Mouse (Mus musculus) regulatory T cell (primary cell): ENCODE measurements around the gene Tgfbi.

Experiments used
- in situ Hi-C: fragments of 300-600 bp; cut with MboI, MseI; formaldehyde crosslinking; loops from one replicate; pipeline ENCODE4 v1.15.1; 2025; ENCODE audit warnings: high pct_unique_total_duplicates

Gene Tgfbi

DNA sequence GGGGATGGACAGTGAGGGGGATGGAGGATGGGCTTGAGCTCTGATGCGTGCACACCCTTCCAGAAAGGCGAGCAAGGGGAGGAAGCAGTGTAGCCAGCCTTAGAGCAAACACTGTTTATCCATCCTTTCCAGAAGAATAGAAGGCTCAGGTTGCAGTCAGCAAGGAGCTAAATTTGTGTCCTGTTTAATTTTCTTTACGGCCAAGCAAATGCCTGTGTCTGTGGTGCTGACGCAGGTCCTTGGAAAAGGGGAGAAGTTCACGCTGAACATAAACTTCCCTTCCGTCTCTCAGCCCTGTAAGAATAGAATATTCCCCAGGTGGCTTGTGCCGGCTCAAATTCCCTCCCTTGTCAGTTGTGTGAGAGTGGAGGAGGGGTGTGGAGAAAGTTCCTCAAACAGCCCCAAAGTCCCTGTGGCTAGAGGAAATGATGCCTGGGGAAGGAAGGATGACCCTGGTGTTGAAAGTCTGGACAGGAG is 24.9 kb downstream of the Tgfbi start:
- in situ Hi-C loops = no loop called here

DNA sequence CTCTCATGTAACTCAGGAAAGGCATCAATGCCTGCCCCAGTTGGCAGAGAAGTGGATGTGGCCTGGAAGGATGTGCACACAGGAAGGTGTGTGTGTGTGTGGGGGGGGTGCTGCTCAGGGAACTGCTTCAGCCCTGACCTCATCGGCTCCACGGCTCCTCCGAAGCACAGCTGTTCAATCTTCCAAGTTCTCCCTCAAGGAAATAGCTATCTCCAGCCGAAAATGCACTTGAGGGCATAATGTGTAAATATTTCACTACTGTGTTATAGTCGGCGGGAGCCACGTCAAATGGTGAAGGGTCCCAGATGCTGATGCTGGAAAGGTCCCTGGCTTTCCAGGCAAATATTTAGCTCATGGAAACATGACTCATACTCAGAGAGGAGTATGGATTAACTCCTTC is 25.6 kb downstream of the Tgfbi start:
- in situ Hi-C loops = no loop called here

DNA sequence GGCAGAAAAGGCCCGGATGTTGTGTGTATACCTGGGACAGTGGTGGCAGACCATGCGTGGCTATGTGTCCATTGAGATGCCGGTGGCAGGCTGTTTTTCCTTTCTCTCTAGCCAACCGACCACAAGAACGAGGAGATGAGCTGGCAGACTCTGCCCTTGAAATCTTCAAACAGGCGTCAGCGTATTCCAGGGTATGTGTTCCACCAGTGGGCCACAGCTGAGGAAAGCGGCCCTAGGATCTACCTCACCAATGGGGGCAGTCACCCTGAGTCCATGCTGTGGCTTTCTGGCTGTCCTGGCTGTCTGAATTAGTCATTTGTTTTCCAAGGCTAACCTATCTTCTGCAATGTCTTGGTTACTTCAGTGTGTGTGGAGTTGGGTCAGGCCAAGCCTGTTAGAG is 27.7 kb downstream of the Tgfbi start:
- in situ Hi-C loops = no loop called here

DNA sequence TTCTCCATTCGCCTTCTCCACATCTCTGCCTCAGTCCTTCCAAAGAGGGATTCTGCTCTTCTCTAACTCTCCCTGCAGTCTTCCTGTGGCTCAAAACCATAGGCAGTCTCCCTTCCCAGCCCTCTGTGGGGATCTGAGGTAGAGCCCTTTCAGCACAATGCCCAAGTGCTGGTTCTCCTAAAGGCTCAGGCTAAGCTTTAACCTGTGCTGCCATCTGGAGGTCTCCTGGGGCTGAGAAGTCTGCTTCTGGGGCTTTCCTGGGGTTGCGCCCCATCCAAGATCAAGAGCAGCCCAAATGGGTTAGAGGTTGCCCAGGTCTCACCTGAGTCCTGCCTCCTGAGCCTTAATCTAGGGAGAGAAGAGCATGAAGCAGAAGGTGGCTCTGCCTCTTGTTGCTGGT is 32.4 kb downstream of the Tgfbi start:
- in situ Hi-C loops = loop anchor here (5.0 kb wide), 1 partner anchor 79 kb away; no protein-coding TSS in a partner anchor

DNA sequence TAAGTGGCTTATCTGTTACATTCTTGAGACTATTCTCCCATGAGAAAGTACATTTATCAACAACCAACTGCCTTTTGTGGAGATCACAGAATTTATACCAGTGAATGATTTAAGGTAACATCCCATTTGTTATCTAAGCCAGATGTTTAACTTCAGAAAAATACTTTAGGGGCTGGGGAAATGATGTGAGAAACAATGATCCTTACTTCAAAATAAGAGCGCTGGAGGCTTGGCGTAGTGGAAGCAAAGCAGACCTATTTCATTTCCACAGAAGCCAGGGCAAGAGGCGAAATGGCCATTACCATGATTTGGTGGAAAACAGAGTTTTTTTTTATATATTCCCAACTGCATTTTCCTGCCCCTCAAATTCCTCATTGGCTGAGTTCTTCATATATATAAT is 34.7 kb downstream of the Tgfbi start:
- in situ Hi-C loops = loop anchor here (5.0 kb wide), 1 partner anchor 82 kb away; no protein-coding TSS in a partner anchor

DNA sequence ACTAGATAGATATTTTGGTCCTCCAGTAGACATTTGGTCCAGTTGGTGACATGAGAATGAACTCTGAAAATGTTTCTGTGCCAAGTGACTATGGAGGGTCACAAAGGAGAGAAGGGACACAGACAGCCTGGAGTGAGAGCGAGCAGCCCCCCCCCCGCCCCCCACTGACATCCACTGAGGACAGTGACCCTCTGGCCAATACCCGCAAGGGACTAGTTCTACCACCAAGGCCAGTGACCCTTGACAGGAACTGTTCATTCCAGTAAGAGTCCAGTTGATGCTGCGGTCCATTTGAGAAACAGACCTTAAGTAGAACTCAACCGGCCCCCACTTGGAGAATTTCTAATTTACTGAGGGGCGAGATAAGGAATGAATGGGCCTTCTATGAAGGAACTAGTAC is 36.4 kb downstream of the Tgfbi start:
- in situ Hi-C loops = no loop called here

DNA sequence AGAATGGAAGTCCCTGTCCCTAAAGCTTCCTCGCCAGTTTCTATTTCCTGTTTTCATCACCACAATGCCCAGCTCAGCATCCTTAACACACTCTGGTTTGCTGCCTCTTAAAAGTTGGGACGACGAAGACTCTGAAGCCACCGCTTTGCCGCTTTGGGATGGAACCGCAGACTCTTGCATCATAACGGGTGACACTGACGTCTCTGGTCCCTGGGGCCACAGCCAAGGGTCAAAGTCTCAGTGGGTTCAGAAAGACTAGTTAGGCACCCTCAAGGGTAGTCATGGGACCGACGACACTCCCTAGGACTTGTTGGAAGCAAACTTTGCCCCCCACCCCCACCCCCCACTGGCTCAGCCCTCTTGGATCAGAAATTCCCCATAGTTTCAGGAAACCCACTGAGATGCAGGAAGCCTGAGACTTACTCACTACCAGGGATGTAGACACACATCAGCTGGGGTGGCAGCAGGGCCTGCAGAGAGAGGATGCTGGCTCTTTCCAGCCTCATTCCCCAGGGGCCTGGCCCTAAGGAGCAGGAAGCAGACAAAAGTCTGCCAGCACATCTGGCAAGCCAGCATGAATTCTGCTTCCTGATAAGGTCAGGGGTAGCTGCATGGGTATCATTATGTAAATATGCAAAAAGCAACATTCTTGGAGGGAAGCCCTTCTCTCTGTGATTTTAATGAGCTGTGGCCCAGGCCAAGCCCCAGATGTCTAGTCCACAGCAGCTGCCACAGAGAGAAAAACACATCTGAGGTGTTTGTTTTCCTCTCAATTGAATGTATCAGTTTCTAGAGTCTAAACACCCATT is 38.5 kb downstream of the Tgfbi start:
- in situ Hi-C loops = no loop called here

DNA sequence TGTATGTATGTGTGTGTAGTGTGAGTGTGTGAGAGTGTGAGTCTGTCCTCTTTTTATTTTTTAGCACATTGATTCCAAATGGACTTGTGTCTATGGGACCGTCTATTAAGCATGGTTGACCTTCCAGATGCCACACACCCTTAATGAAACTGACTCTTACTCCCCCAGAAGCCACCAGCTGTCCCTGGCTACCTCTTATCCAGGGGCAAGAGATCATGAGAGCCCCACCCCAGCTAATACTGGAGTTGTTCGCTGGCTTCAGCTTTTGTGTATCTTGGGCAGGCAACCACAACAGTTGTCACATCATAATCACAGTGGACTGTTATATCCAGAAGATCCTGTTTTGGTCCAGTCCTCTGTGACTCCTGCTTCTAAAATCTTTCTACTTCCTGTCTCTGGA is 40.7 kb downstream of the Tgfbi start:
- in situ Hi-C loops = no loop called here

DNA sequence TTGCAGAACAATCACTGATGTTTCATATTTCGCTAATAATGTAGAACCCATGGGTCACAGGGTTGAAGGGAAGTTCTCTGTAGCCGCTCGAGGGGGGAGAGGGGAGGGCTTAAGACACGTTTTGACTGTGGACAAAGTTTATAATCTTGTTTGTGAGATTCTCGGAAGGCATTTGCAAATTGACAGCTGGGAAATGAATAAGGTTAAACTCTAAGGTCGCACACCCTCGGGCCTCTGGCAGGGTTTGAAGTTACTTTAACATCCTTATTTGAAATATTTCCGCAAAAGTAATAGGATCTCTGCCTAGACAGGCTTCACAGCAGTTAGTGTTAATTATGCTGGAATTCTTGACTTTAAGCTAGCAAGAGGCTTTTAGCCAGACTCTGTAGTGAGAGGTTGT is 43.1 kb downstream of the Tgfbi start:
- in situ Hi-C loops = no loop called here

DNA sequence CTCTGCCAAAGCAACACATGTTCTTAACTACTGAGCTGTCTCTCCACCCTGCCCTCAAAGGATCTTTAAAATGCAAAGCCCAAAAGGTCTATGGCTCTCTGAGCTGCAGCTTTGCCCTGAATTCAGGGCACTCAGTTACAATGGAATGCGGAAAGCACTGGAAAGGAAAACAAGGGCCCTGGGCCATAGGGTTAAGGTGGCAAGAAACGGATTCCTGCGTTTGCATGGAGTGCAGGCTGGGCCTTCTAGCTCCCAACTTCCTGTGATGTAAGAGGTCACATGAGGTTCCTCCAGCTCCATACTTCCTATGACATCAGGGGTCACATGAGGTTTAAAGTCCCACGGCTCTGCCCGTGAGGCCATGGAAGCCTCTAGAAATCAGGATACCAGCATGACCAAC is 44.9 kb downstream of the Tgfbi start:
- in situ Hi-C loops = no loop called here

DNA sequence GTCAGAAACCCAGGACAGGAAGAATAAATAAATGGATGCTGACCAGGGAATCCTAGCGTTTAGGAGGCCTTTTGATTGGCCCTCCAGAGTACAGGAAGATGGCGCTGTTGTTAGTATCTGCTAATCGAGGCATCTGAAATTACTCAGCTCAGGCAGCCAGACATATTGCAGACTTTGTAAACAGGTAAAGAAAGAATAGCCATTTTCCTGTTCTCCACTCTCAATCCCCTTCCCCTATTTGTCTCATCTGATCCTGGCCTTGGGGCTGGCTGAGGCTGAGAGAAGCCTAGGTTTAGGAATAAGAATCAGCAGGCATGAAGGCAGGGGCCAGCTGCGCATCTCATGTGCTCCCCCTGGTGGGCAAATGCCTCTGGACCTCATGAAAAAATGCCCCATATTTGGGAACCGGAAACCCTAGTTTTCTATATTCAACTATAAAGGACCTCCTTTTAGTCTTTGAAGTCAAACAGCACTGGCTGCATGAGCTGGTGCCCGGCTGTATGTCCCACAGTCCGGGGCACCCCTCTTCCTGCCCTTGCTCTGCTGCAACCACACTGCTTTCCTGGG is 48.7 kb downstream of the Tgfbi start:
- in situ Hi-C loops = loop anchor here (5.0 kb wide), 1 partner anchor 186 kb away; no protein-coding TSS in a partner anchor

DNA sequence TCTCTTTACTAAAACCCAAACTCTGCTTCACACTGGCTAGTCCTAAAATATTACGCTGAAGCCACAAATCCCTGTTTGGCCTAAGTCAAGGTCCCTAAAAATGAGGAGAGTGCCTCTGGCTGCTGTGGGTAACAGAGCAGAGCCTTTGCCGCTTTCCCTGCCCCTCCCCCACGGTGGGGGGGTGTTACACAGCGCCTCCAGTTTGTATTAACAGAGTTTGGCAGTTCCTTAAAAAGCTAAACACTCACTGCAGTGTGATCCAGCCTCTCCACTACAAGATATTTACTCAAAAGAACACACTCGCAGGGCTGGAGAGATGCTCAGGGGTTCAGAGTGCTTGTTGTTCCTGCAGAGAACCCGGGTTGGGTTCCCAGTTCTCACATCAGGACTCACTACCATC is 49.6 kb downstream of the Tgfbi start:
- in situ Hi-C loops = loop anchor here (5.0 kb wide), 1 partner anchor 187 kb away; no protein-coding TSS in a partner anchor

DNA sequence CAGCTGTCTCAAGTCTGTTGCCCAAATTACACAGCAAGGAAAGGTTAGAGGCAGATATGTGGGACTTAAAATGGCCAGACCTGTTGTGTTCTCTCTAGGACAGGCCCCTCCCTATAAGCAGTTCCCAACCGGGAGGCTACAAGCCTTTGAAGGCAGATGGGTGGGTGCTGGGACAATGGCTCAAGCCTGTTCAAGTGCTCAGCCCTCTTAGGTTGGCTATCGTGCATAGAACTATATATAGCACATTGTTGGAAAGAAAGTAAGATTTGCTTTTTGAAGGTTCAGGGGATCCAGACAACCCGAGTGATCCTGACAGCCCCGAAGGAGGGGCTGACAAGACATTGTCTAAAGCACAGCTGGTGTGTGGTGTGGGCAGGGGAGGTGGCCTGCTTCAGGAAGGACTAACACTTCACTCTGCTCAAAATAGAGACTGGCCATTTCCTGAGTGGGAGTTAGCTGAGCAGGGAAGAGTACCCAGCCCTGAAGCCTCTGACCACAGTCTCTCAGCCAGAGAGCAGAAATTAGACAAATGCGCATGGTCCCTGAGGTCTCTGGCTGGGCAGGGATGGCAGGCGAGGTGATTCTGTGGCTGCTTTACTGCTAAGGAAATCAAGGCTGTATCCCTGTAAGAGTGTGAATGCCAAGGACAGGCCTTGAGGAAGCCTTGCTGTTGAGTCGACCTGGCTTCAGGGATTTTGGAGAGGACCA is 52.7 kb downstream of the Tgfbi start:
- in situ Hi-C loops = no loop called here

DNA sequence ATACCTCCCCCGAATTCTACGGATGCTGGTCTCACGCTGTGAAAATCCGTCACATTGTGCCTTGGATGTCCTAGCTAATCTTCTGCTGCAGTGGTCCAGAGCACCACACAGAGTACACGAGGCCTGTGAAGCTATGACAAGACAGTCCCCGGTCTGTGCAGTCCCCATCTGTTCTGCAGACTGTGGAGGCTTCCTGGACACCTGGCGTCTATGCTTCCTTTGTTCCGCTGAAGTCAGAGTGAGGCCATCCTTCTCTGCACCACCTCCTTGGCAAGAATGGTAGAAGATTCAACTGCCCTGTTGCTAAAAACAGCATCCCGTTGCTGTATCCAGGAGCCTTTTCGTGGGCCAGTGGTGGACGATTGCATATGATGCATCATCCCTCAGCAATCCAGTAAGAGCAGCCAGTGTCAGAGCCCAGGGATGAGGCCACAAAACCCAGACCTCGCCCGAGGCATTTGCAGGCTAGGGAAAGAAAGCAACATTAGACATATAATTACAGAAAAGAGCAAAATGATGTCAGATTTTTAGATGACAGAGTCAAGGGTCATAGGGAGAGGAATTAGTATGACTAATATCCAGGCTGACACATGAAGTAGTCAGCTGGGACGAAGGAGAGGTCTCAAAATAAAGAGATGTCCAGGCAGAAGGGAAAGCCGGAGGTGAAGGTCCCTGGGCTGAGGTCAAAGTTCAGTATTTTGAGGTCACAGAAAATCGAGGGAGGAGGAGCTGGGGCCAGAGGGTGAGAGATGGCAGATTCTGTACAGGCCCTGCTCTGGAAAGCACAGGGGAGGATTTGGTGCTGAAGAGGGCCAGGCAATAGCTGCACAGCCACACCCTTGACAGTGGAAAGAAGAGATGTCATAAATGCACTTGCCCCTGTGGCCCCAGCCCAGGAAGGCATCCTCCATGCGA is 55.2 kb downstream of the Tgfbi start:
- in situ Hi-C loops = no loop called here

DNA sequence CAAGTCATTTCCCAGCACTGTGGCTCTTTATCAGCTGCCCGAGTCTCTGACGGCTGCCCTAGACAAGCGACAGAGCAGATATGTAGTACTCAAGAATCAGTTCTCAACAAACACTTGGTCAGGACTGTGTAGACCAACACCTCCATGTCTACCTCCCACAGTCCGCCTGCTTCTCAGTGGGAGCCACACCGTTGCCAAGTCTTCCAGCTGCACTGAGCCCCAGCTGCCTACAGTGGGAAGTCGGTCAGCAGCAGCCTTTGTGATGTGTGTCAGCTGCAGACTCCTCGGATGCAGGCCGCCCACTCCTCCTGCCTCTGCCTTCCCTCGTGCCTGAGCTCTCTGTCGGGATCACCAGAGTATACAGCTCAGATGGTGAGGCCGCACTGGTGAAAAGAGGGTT is 61.9 kb downstream of the Tgfbi start:
- in situ Hi-C loops = no loop called here

DNA sequence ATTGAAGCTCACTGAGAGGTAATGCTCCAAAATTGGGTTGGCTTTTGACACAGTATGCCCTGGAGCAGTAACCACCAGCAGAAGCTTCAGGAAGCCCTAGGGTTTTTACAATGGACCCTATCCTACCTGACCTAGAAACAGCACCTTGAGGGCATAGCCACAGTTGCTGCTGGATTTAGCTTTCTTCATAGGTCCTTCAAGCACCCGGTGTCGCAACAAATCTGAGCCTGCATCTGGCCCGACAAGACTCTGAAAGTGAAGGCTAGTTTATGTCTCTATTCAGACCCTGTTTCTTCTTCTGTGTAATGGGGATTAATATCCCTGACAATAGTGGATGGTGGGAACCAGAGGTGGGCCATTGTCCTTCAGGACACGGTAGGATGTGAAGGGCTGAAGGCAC is 68.4 kb downstream of the Tgfbi start:
- in situ Hi-C loops = no loop called here

DNA sequence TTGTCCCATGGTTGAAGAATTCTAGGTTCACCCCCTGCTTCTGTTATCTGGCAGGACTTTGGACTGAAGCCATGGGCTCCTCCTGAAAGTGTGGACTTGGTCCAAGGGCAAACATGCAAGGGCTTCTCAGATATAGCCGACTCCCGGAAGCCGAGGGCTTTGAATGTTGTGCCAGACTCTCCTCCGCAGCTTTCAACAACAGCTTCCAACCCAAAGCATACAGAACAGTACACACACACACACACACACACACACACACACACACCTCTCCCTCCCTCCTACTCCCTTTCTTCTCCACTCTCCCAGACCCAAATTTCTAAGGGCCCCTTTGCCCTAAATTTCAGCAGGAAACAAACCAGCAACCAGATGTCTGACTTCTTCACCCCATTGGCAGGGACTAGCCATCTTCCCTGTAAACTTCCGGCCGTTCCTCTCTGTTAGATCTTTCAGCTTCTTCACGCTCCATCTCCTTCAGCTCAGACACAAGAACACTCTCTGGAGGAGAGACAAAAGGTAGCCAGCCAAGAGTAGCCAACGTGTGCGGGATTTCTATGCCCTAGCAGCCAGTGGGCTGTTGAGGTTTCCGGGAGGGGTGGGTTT is 69.0 kb downstream of the Tgfbi start:
- in situ Hi-C loops = no loop called here

DNA sequence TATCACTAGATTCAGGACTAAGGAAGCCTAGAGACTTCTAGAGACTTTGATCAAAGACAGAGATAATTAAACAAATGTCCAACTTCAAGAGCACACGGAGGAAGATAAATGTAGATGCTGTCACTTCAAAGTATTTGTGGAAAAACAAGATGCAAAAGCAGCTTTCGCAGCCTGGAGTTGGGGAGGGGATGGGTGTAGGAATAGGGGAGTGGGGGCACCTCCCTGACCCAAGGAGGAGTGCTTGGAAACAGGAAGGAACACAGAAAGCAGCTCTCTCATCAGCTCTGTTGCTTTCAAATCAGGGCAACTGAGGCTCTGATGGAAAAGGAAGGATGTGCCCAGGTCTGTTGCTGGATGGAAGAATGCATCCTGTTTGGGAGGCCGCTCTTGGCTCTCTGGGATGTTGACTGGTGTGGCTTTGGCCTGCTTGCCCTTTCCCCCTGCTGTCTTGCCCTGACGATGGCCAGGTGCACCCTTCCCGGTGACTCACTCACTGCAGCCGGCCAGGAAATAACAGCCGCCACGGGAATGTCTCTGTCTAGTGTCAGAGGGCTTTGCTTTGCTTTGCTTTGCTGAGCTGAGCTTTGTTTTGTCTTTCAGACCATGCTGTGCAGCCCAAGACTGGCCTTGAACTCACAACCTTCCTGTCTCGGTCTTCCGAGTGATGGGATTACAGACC is 69.6 kb downstream of the Tgfbi start:
- in situ Hi-C loops = no loop called here

DNA sequence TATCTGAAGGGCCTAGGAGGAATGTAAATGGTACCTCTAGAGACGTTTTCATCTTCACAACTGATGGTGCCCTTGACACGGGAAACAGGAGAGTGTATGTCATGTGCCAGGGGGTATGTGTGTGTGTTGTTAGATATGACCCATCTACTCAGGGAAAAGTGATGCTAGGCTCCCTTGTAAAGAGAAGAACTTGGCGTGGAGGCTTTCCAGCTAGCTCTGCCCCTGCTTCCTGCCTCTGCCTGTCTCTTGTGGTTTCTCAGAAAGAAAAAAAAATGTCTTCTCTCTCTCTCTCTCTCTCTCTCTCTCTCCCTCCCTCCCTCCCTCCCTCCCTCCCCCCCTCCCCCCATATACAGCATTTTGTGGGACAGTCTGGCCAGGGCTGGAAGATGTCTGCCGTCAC is 72.6 kb downstream of the Tgfbi start:
- in situ Hi-C loops = no loop called here

DNA sequence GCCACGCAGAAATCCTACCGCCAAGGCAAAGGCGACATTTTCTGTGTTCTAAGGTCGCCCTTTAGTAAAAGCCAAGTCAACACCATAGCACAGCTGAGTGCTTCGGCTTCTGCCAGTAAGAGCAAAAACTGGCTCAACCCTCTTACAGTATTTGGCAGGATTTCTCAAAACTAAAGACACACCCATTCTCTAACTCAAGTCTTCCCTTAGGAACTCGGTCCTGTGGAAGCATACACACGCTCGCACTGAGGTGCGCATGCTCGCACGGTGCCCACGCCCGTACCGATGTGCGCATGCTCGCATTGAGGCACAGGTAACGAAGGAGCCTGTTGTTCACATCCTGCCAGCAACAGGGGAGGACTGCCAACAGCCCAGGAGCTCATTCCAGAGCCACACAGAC is 73.0 kb downstream of the Tgfbi start:
- in situ Hi-C loops = no loop called here

DNA sequence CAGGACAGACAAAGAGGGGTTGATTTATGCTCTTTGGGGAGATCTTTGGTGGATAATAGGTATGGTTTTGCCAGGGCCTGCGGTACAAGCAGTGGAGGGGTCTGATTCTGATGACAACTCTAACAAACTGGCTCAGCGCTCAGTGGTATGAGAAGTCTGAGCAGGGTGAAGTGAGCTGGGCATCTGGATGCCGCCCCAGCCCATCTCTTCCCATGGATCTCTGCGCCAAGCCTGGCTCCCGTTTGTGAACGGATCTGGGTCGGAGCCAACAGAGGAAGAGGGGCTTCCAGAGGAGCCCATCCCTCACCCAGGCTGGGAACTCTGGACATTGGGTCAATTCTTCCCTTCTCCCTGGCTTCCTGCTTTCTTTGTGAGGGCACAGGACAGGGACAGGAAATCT is 74.0 kb downstream of the Tgfbi start:
- in situ Hi-C loops = no loop called here
